Mouse (Mus musculus): Measurements from ENCODE around the gene Prkcz.
"Not testable (repeated sequence)": the region's sequence is repeated elsewhere in the genome, so short reads cannot be mapped to it uniquely, and the experiment has no call there.

Gene Prkcz

DNA sequence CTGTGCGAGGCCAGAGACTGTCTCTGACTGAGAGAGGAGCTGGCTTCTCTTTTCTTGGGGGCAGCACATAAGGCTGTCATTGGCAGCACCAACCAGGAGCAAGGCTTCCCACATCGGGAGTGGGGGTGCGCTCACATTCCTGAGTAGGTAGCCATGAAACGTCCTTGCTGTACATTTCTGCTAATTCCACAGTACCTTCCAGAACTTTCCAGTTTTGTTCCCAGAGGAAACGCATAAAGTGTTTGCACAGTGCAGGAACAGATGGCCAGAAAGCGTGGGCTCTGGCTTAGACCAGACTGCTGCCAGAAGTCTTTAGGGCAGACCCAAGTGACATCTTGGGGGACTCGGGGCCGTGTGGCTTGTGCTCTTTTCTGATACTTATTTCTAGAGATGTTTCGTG lies 77.6 kb downstream of the Prkcz start:
- no peak for DNase-seq (ENCODE audit: low spot score)

DNA sequence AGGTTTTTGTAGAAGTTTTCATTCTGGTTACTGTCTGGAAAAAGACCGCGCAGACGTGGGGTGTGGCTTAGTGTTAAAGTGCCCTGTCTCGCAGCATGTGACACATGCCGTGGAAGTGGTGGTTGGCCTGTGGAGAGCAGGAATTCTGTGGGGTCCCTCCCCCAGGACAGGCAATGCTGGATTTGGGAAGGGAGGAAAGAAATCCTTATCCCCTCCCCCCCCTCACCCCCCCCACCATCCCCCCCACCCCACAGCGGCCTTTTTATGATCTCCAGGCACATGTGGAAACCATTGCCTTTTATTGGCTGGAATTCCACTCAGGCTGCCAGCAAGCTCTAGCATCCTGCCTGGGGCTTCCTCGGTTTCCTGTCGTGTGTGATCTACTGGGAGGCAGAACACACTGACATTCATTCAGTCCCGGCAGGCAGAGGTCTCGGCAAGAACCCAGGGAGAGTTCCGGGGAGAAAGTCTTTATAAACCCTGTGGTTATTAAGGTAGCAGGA lies 78.1 kb downstream of the Prkcz start:
- DNase-seq (ENCODE audit: low spot score), result no peak

DNA sequence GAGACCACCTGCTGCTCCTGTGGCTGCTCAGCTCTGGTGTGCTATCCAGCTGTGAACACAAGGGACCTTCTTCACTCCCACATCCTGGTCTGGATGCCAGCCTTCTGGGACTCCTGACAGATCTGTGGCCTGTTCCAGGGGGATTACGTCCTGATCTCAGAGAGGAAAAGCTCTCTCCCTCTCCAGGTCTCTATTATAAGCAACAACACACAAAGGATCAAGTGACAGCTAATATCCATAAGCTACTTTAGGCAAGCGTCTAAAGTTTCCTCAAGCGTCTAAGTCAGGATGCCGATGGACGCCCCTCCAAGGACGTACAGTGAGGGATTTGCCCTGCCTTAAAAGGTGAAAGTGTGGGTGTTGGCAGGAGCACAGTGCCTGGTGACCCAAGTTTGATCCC lies 78.9 kb downstream of the Prkcz start:
- no peak for DNase-seq (ENCODE audit: low spot score)

- DNase-seq (ENCODE audit: low spot score), result no peak
These were observed 79.5 kb downstream of the Prkcz start for GRCm38 (mm10) chr4:155281652-155282051.

- DNase-seq (ENCODE audit: low spot score), result no peak
These were observed 79.9 kb downstream of the Prkcz start for GRCm38 (mm10) chr4:155281227-155281626.

GRCm38 (mm10) chr4:155280768-155281121 lies 80.4 kb downstream of the Prkcz start:
- no peak for DNase-seq (ENCODE audit: low spot score)

- DNase-seq (ENCODE audit: low spot score), result no peak
These were observed 81.0 kb downstream of the Prkcz start for GRCm38 (mm10) chr4:155279926-155280767.

DNA sequence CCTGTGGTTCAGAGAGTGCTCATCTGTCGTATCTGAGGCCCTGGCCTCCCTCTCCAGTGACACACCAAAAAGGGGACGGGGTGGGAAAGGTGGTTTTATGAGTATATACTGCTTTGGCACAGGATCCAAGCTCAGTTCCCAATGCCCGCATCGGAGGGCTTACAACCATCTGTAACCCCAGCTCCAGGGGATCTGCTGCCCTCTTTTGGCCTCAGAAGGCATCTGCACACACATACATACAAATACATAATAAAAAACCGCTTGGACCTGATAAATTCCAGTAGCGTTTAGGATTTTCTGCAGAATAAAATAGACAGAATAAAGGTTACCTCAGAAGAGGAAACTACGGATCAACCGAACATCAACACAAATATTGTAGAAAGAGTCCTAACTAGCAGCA lies 82.1 kb downstream of the Prkcz start:
- no peak for DNase-seq (ENCODE audit: low spot score)

GRCm38 (mm10) chr4:155277963-155278362 lies 83.2 kb downstream of the Prkcz start:
- no peak for DNase-seq (ENCODE audit: low spot score)

GRCm38 (mm10) chr4:155274851-155275250 lies 86.3 kb downstream of the Prkcz start:
- DNase-seq (ENCODE audit: low spot score), result no peak

- DNase-seq (ENCODE audit: low spot score), result no peak
These were observed 86.7 kb downstream of the Prkcz start for GRCm38 (mm10) chr4:155274451-155274850.

- peak; percentile 76 for DNase-seq (ENCODE audit: low spot score)
These were observed 92.8 kb downstream of the Prkcz start for GRCm38 (mm10) chr4:155268382-155268781.

GRCm38 (mm10) chr4:155267639-155268175 lies 93.5 kb downstream of the Prkcz start:
- no peak for DNase-seq (ENCODE audit: low spot score)

DNA sequence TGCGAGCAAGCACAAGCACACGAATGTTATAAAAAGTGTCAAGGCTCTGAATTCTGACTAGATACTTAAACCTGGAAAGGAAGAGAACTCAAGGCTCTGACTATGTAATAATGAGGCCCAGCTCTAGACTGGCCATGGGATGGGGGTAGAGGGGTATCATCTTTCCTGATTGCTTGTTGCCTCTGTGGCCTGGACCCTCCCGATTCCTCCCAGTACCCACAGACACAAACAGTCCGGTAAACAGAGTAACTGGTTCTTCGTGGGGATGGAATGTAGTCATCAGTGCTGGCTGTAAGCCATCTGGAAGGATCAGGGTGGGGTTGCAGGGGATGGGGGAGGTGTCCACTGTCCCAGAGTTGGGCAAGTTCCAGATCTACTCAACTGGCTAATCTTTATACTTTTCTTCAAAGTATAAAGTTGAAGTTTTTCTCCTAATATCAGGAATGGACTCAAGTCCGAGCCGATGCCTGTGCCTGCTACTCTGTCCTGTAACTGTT lies 94.1 kb downstream of the Prkcz start:
- DNase-seq (ENCODE audit: low spot score), result no peak

DNA sequence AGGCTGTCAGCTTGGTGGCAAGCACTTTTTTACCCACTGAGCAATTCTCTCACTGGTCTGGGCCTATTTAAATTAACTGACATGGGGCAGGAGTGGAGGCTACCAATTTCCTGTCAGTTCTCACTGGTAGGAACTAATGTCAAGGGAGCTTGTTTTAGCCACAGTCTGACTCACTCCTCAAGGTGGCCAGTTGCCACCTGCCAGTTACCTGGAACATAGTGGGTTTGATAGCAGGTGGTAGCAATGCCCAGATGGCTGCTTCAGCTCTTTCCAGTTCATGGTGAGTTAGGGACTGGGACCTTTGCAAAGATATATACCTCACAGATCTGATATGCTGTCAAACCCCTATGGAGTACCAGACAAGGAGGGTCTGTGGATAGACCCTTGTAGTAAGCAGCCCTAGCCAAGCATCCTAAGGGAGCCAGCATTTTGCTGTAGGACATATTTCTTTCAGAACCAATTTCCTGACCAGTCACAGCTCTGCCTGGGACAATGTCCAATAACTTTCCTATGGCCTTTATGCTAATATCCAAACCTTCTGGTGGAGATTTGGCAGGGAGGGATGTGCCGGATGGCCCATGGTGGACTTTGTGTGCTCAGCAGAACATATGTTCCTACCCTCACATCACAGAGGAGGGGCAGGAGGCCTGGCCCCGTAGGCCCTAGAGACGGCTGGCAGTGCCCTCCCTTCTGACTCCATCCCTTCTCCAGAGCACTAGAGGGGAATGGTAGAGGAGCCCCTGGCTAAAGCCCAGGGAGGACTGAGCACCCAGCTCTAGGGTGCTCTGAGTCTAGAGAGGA lies 96.4 kb downstream of the Prkcz start:
- no peak for DNase-seq (ENCODE audit: low spot score)

DNA sequence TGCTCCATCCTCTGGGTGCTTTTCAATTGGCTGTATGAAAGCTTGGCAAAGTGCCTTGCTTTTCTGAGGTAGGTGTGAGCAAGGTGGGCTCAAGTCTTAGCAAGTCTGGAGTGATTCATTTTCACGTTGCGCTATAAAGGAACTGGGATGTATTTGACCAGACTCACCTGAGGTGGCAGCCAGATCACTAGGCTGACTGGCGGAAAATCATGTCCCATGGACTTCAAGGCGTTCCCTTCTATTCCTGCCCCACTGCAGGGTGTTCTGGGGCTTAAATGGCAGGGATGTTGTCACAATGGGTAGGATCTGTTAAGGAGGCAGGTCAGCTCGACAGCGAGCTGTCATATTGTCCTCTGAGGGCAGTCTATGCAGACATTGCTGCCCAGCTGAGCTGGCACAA lies 108.9 kb downstream of the Prkcz start:
- DNase-seq (ENCODE audit: low spot score), result no peak

- DNase-seq (ENCODE audit: low spot score), result no peak
These were observed 110.0 kb downstream of the Prkcz start for GRCm38 (mm10) chr4:155251147-155251546.

GRCm38 (mm10) chr4:155250361-155251117 lies 110.6 kb downstream of the Prkcz start:
- peak; percentile 39 for DNase-seq (ENCODE audit: low spot score)

GRCm38 (mm10) chr4:155249648-155250351 lies 111.4 kb downstream of the Prkcz start, which contains the start of gene Faap20:
TSS of gene Faap20 (plus strand) at chr4:155249802.
- DNase-seq (ENCODE audit: low spot score), result peak; percentile 89

GRCm38 (mm10) chr4:155249257-155249647 lies 111.9 kb downstream of the Prkcz start:
- peak; percentile 88 for DNase-seq (ENCODE audit: low spot score)

- not testable (repeated sequence) for DNase-seq (ENCODE audit: low spot score)
These were observed 113.1 kb downstream of the Prkcz start for GRCm38 (mm10) chr4:155248054-155248453.
